Mouse (Mus musculus): ENCODE results near the gene Dcaf6. TPM values are rescaled to one million over a fixed set of nuclear protein-coding genes. Genes with fewer than 3 reads are reported as not detected.

Dcaf6 gene
- polyA plus RNA-seq, 1 experiment, result 7.7 TPM

GRCm38 (mm10) chr1:165327831-165328230 lies 132.4 kb downstream of the Dcaf6 start:
- 89% methylated on average over 5 of the region's 5 CpGs for WGBS
- no peak for DNase-seq (ENCODE audit: low read depth, low spot score)

- no peak for DNase-seq (ENCODE audit: low read depth, low spot score)
- WGBS, result 82% methylated on average over 2 of the region's 2 CpGs
These were observed 132.9 kb downstream of the Dcaf6 start for GRCm38 (mm10) chr1:165327370-165327769.

GRCm38 (mm10) chr1:165322934-165323333 lies 137.3 kb downstream of the Dcaf6 start:
- DNase-seq (ENCODE audit: low read depth, low spot score), result no peak
- 49% methylated on average over 7 of the region's 7 CpGs for WGBS

GRCm38 (mm10) chr1:165321891-165322290 lies 138.4 kb downstream of the Dcaf6 start:
- no peak for DNase-seq (ENCODE audit: low read depth, low spot score)
- 83% methylated on average over 7 of the region's 7 CpGs for WGBS

GRCm38 (mm10) chr1:165321393-165321861 lies 138.8 kb downstream of the Dcaf6 start:
- WGBS, result 78% methylated on average over 13 of the region's 13 CpGs
- DNase-seq (ENCODE audit: low read depth, low spot score), result no peak

- WGBS, result 40% methylated on average over 10 of the region's 10 CpGs
These were observed 139.9 kb downstream of the Dcaf6 start for GRCm38 (mm10) chr1:165320141-165320934.

GRCm38 (mm10) chr1:165316361-165316760 lies 143.9 kb downstream of the Dcaf6 start:
- DNase-seq (ENCODE audit: low read depth, low spot score), result no peak
- WGBS, result 73% methylated on average over 11 of the region's 11 CpGs

More at GRCm38 (mm10) chr1:165320141-165320934, 139.9 kb downstream of the Dcaf6 start:
- peak; percentile 31 for DNase-seq (ENCODE audit: low read depth, low spot score)

- 86% methylated on average over 11 of the region's 11 CpGs for WGBS
- DNase-seq (ENCODE audit: low read depth, low spot score), result no peak
These were observed 152.1 kb downstream of the Dcaf6 start for GRCm38 (mm10) chr1:165308180-165308579.

GRCm38 (mm10) chr1:165304341-165304740 lies 155.9 kb downstream of the Dcaf6 start:
- DNase-seq (ENCODE audit: low read depth, low spot score), result no peak
- 81% methylated on average over 7 of the region's 7 CpGs for WGBS

GRCm38 (mm10) chr1:165303209-165303608 lies 157.1 kb downstream of the Dcaf6 start:
- DNase-seq (ENCODE audit: low read depth, low spot score), result no peak
- 59% methylated on average over 6 of the region's 6 CpGs for WGBS

GRCm38 (mm10) chr1:165302455-165303208 lies 157.6 kb downstream of the Dcaf6 start:
- WGBS, result 51% methylated on average over 13 of the region's 13 CpGs
- no peak for DNase-seq (ENCODE audit: low read depth, low spot score)

- 91% methylated on average over 2 of the region's 2 CpGs for WGBS
- DNase-seq (ENCODE audit: low read depth, low spot score), result no peak
These were observed 158.7 kb downstream of the Dcaf6 start for GRCm38 (mm10) chr1:165301567-165301966.

GRCm38 (mm10) chr1:165301108-165301507 lies 159.2 kb downstream of the Dcaf6 start:
- no peak for DNase-seq (ENCODE audit: low read depth, low spot score)
- WGBS, result 56% methylated on average over 3 of the region's 3 CpGs

GRCm38 (mm10) chr1:165295489-165295888 lies 164.8 kb downstream of the Dcaf6 start, which contains the start of gene Gpr161:
Gene Gpr161, plus strand, starts transcription at chr1:165295789.
- no peak for DNase-seq (ENCODE audit: low read depth, low spot score)
- WGBS, result 94% methylated on average over 1 of the region's 1 CpGs

- WGBS, result 35% methylated on average over 6 of the region's 6 CpGs
- no peak for DNase-seq (ENCODE audit: low read depth, low spot score)
These were observed 168.7 kb downstream of the Dcaf6 start for GRCm38 (mm10) chr1:165291606-165292005.

GRCm38 (mm10) chr1:165289831-165290230 lies 170.4 kb downstream of the Dcaf6 start:
- DNase-seq (ENCODE audit: low read depth, low spot score), result no peak
- WGBS, result 87% methylated on average over 4 of the region's 4 CpGs

GRCm38 (mm10) chr1:165288165-165288564 lies 172.1 kb downstream of the Dcaf6 start:
- WGBS, result 93% methylated on average over 9 of the region's 9 CpGs
- DNase-seq (ENCODE audit: low read depth, low spot score), result no peak

GRCm38 (mm10) chr1:165284096-165284495 lies 176.2 kb downstream of the Dcaf6 start:
- DNase-seq (ENCODE audit: low read depth, low spot score), result no peak
- WGBS, result 68% methylated on average over 7 of the region's 7 CpGs

- no peak for DNase-seq (ENCODE audit: low read depth, low spot score)
- 51% methylated on average over 7 of the region's 7 CpGs for WGBS
These were observed 177.3 kb downstream of the Dcaf6 start for GRCm38 (mm10) chr1:165282967-165283345.

GRCm38 (mm10) chr1:165282222-165282966 lies 177.9 kb downstream of the Dcaf6 start:
- WGBS, result 6% methylated on average over 35 of the region's 35 CpGs
- DNase-seq (ENCODE audit: low read depth, low spot score), result no peak

All from large intestine, adult 2 months (tissue).